Mouse (Mus musculus) thymus, adult 2 months (tissue): ENCODE measurements around the gene Osbpl10.

Experiments
- CTCF ChIP-seq: fragments of 200-500 bp; IDR thresholded peaks from 2 replicates; pipeline ENCODE4 v1.5.1; 2012; ENCODE audit warnings: mild to moderate bottlenecking, control low read depth, low read length, moderate library complexity, borderline replicate concordance; ENCODE audit not compliant: control insufficient read depth, poor library complexity, insufficient read depth; ENCODE audit errors: extremely low read depth
- POLR2A ChIP-seq: fragments of 200-500 bp; IDR thresholded peaks from 2 replicates; pipeline ENCODE4 v1.6.1; 2012; ENCODE audit warnings: mild to moderate bottlenecking, low read length, control low read depth, moderate library complexity; ENCODE audit not compliant: control insufficient read depth, poor library complexity, insufficient read depth; ENCODE audit errors: extremely low read depth

- TF ChIP-seq CTCF (no peak), POLR2A (no peak)
These were observed 21.4 kb downstream of the Osbpl10 start for GRCm38 (mm10) chr9:114999771-115000146.
